Mouse (Mus musculus): ENCODE data around the gene Aatf. TPM values are rescaled to one million over a fixed set of nuclear protein-coding genes. Genes with fewer than 3 reads are reported as not detected.

Gene Aatf
- polyA plus RNA-seq, 1 experiment from 2014 or later: 39.9 TPM

GRCm38 (mm10) chr11:84476641-84477040 is 36.7 kb downstream of the Aatf start:
- H3K4me1 ChIP-seq (ENCODE audit: control insufficient read depth, insufficient read depth, low read length): peaks cover 7% of the 10 kb centered on the region; the same call in 1 of the 2 replicates
- no peak overlapping the region for H3K27ac ChIP-seq (replicated peaks; ENCODE audit: low read depth, low read length)
- H3K9ac ChIP-seq (ENCODE audit: low read depth, low read length): no peak overlapping the region
- ATAC-seq (ENCODE audit: low read depth) (no peak), DNase-seq (ENCODE audit: low spot score) (no peak)
- H3K27me3 ChIP-seq (replicated peaks; ENCODE audit: control insufficient read depth, insufficient read depth, low read length): no peaks in the 10 kb centered on the region
- peaks cover 4% of the 10 kb centered on the region for H3K36me3 ChIP-seq (ENCODE audit: control insufficient read depth, insufficient read depth, low read length)
- no peak overlapping the region for H3K4me2 ChIP-seq (ENCODE audit: low read depth, low read length)
- H3K4me3 ChIP-seq (ENCODE audit: low read depth, low read length): no peak overlapping the region
- WGBS: 93% methylated on average over 2 of the region's 2 CpGs
- no peaks in the 10 kb centered on the region for H3K9me3 ChIP-seq (ENCODE audit: control insufficient read depth, low read length)

DNA sequence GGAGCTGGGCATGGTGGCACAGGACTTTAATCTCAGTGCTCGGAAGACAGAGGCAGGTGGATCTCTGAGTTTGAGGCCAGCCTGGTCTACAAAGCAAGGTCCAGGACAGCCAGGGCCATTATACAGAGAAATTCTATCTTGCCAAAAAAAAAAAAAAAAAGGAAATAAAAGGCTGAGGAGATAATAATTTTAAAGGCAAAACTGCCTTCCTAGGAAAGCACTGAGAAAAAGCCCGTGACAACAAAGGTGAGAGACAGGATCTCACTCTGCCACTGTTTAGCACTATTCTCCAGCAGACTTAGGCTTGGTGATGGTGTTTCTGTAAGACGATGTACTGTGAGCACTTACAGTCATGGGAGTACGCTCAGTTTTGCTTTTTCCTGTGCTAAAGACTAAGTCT is 37.3 kb downstream of the Aatf start:
- H3K4me1 ChIP-seq (ENCODE audit: control insufficient read depth, insufficient read depth, low read length): peaks cover 7% of the 10 kb centered on the region; the same call in 1 of the 2 replicates
- ATAC-seq (ENCODE audit: low read depth) (no peak), DNase-seq (ENCODE audit: low spot score) (no peak)
- H3K9ac ChIP-seq (ENCODE audit: low read depth, low read length): no peak overlapping the region
- H3K4me3 ChIP-seq (ENCODE audit: low read depth, low read length): no peak overlapping the region
- 92% methylated on average over 4 of the region's 4 CpGs for WGBS
- H3K36me3 ChIP-seq (ENCODE audit: control insufficient read depth, insufficient read depth, low read length): peaks cover 8% of the 10 kb centered on the region
- no peaks in the 10 kb centered on the region for H3K9me3 ChIP-seq (ENCODE audit: control insufficient read depth, low read length)
- H3K27me3 ChIP-seq (replicated peaks; ENCODE audit: control insufficient read depth, insufficient read depth, low read length): no peaks in the 10 kb centered on the region
- no peak overlapping the region for H3K4me2 ChIP-seq (ENCODE audit: low read depth, low read length)
- H3K27ac ChIP-seq (replicated peaks; ENCODE audit: low read depth, low read length): no peak overlapping the region

DNA sequence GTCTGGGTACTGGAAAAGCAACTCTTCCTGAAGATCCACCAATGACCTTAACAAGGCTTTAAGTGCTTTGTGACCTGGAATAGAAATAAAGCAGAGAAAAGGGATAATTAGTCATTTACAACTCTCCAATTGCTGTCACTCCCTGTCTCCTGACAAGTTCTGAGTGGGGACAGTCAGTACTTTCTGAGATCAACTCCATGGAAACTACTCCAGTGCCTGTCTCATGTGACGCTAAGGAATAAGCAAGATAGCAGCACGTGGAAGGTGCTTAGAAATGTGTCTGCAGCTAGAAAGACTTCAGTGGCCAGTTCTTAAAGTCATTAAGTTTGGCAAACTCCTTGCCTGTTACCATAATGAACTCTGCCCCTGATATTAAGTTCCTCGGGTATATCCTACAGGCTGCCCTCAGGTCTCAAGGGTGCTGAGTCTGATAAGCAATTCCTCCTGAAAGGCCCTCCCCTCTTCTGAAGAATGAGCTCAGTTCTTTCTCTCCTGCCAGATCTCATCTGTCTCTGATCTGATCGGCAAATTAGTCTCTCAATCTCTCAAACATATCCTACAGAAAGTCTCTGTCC is 40.1 kb downstream of the Aatf start:
- Histone ChIP-seq H3K4me3 (ENCODE audit: low read depth, low read length) (no peak overlapping the region), H3K9ac (ENCODE audit: low read depth, low read length) (no peak overlapping the region), H3K27ac (replicated peaks; ENCODE audit: low read depth, low read length) (no peak overlapping the region), H3K36me3 (ENCODE audit: control insufficient read depth, insufficient read depth, low read length) (peaks cover 26% of the 10 kb centered on the region), H3K4me1 (ENCODE audit: control insufficient read depth, insufficient read depth, low read length) (no peaks in the 10 kb centered on the region), H3K27me3 (replicated peaks; ENCODE audit: control insufficient read depth, insufficient read depth, low read length) (no peaks in the 10 kb centered on the region), H3K4me2 (ENCODE audit: low read depth, low read length) (no peak overlapping the region), H3K9me3 (ENCODE audit: control insufficient read depth, low read length) (no peaks in the 10 kb centered on the region)
- ATAC-seq (ENCODE audit: low read depth) (no peak), DNase-seq (ENCODE audit: low spot score) (no peak)
- 76% methylated on average over 4 of the region's 4 CpGs for WGBS

DNA sequence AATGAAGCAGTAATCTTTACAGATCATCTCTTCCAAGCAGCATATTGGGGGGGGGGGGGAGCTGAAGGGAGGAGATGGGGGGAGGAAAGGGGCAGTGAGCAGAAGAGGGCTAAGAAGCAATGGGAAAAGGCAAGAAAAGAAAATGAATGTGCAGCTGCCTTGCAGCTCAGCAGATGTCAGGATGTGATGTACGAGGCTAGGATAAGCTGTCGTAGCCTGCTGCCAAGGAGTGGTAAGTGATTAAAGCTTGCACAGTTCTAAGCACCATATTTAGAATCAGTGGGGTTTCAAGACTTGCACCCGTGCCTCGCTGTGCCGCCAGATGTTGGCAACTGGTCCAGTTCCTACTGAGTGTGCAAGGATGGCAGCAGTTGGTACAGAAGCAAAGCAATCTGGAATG is 48.8 kb downstream of the Aatf start:
- Histone ChIP-seq H3K4me3 (ENCODE audit: low read depth, low read length) (no peak overlapping the region), H3K4me2 (ENCODE audit: low read depth, low read length) (no peak overlapping the region), H3K9ac (ENCODE audit: low read depth, low read length) (no peak overlapping the region), H3K9me3 (ENCODE audit: control insufficient read depth, low read length) (no peaks in the 10 kb centered on the region), H3K36me3 (ENCODE audit: control insufficient read depth, insufficient read depth, low read length) (peaks cover 25% of the 10 kb centered on the region), H3K4me1 (ENCODE audit: control insufficient read depth, insufficient read depth, low read length) (no peaks in the 10 kb centered on the region), H3K27me3 (replicated peaks; ENCODE audit: control insufficient read depth, insufficient read depth, low read length) (no peaks in the 10 kb centered on the region), H3K27ac (replicated peaks; ENCODE audit: low read depth, low read length) (no peak overlapping the region)
- WGBS: 74% methylated on average over 5 of the region's 5 CpGs
- DNase-seq (ENCODE audit: low spot score) (no peak), ATAC-seq (ENCODE audit: low read depth) (no peak)

GRCm38 (mm10) chr11:84453901-84454300 is 59.4 kb downstream of the Aatf start:
- H3K27me3 ChIP-seq (replicated peaks; ENCODE audit: control insufficient read depth, insufficient read depth, low read length): no peaks in the 10 kb centered on the region
- no peaks in the 10 kb centered on the region for H3K4me1 ChIP-seq (ENCODE audit: control insufficient read depth, insufficient read depth, low read length)
- WGBS: 86% methylated on average over 7 of the region's 7 CpGs
- H3K9ac ChIP-seq (ENCODE audit: low read depth, low read length): no peak overlapping the region
- DNase-seq (ENCODE audit: low spot score) (no peak), ATAC-seq (ENCODE audit: low read depth) (no peak)
- no peak overlapping the region for H3K27ac ChIP-seq (replicated peaks; ENCODE audit: low read depth, low read length)
- no peaks in the 10 kb centered on the region for H3K9me3 ChIP-seq (ENCODE audit: control insufficient read depth, low read length)
- H3K4me2 ChIP-seq (ENCODE audit: low read depth, low read length): no peak overlapping the region
- H3K4me3 ChIP-seq (ENCODE audit: low read depth, low read length): no peak overlapping the region
- H3K36me3 ChIP-seq (ENCODE audit: control insufficient read depth, insufficient read depth, low read length): no peaks in the 10 kb centered on the region

GRCm38 (mm10) chr11:84442554-84443331 is 70.6 kb downstream of the Aatf start:
- Histone ChIP-seq H3K4me3 (ENCODE audit: low read depth, low read length) (no peak overlapping the region), H3K27ac (replicated peaks; ENCODE audit: low read depth, low read length) (no peak overlapping the region), H3K4me2 (ENCODE audit: low read depth, low read length) (no peak overlapping the region), H3K4me1 (ENCODE audit: control insufficient read depth, insufficient read depth, low read length) (no peaks in the 10 kb centered on the region), H3K9me3 (ENCODE audit: control insufficient read depth, low read length) (no peaks in the 10 kb centered on the region), H3K9ac (ENCODE audit: low read depth, low read length) (no peak overlapping the region), H3K36me3 (ENCODE audit: control insufficient read depth, insufficient read depth, low read length) (peaks cover 14% of the 10 kb centered on the region; the same call in 1 of the 2 replicates), H3K27me3 (replicated peaks; ENCODE audit: control insufficient read depth, insufficient read depth, low read length) (no peaks in the 10 kb centered on the region)
- no peak for DNase-seq (ENCODE audit: low spot score)
- ATAC-seq (ENCODE audit: low read depth): no peak
- 86% methylated on average over 4 of the region's 4 CpGs for WGBS

DNA sequence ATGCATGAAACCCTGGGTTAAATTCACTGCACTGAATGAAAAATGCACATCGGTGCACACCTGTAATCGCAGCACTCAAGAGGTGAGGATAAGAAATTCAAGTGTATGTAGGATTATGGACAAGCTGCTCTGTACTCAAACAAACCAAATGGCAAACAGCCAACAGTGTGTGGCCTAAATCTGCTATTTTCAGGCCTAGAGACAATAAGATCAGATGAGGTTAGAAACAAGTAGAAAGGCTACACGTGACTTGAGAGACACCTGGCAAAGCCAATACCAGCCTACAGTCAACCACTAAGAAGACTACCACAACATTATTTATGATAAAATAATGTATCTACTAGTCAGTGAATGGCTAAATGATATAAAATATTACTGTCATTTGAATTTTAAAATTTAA is 72.9 kb downstream of the Aatf start:
- DNase-seq (ENCODE audit: low spot score): no peak
- H3K27me3 ChIP-seq (replicated peaks; ENCODE audit: control insufficient read depth, insufficient read depth, low read length): no peaks in the 10 kb centered on the region
- no peak overlapping the region for H3K27ac ChIP-seq (replicated peaks; ENCODE audit: low read depth, low read length)
- H3K4me1 ChIP-seq (ENCODE audit: control insufficient read depth, insufficient read depth, low read length): no peaks in the 10 kb centered on the region
- no peak for ATAC-seq (ENCODE audit: low read depth)
- H3K9me3 ChIP-seq (ENCODE audit: control insufficient read depth, low read length): no peaks in the 10 kb centered on the region
- H3K4me2 ChIP-seq (ENCODE audit: low read depth, low read length): no peak overlapping the region
- no peak overlapping the region for H3K4me3 ChIP-seq (ENCODE audit: low read depth, low read length)
- 87% methylated on average over 3 of the region's 3 CpGs for WGBS
- peaks cover 14% of the 10 kb centered on the region for H3K36me3 ChIP-seq (ENCODE audit: control insufficient read depth, insufficient read depth, low read length)
- H3K9ac ChIP-seq (ENCODE audit: low read depth, low read length): no peak overlapping the region

GRCm38 (mm10) chr11:84434879-84435278 is 78.4 kb downstream of the Aatf start:
- peaks cover 11% of the 10 kb centered on the region for H3K36me3 ChIP-seq (ENCODE audit: control insufficient read depth, insufficient read depth, low read length)
- no peaks in the 10 kb centered on the region for H3K27me3 ChIP-seq (replicated peaks; ENCODE audit: control insufficient read depth, insufficient read depth, low read length)
- H3K9ac ChIP-seq (ENCODE audit: low read depth, low read length): no peak overlapping the region
- no peak overlapping the region for H3K4me2 ChIP-seq (ENCODE audit: low read depth, low read length)
- H3K9me3 ChIP-seq (ENCODE audit: control insufficient read depth, low read length): no peaks in the 10 kb centered on the region
- H3K4me1 ChIP-seq (ENCODE audit: control insufficient read depth, insufficient read depth, low read length): no peaks in the 10 kb centered on the region
- DNase-seq (ENCODE audit: low spot score) (no peak), ATAC-seq (ENCODE audit: low read depth) (no peak)
- H3K4me3 ChIP-seq (ENCODE audit: low read depth, low read length): no peak overlapping the region
- WGBS: 65% methylated on average over 6 of the region's 6 CpGs
- no peak overlapping the region for H3K27ac ChIP-seq (replicated peaks; ENCODE audit: low read depth, low read length)

DNA sequence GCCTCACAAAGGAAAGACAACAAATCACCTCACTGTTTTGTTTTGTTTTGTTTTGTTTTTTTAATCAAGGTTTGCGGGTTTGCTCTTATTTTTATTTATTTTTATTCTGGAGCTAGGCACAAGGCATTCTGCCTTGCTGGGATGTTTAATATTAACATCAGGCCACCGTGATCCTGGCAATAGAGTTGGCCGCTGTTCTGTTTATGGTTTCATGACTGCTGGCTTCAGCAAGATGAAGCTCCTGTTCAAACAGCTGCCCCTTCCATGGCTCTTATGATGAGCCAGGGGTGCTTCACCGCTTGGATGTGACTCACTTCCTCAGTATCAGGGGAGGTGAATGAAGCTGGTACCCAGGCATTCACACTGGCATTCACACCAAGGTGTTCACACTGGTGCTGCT is 83.0 kb downstream of the Aatf start:
- no peak overlapping the region for H3K9ac ChIP-seq (ENCODE audit: low read depth, low read length)
- no peak overlapping the region for H3K27ac ChIP-seq (replicated peaks; ENCODE audit: low read depth, low read length)
- 83% methylated on average over 4 of the region's 4 CpGs for WGBS
- no peaks in the 10 kb centered on the region for H3K4me1 ChIP-seq (ENCODE audit: control insufficient read depth, insufficient read depth, low read length)
- no peak overlapping the region for H3K4me2 ChIP-seq (ENCODE audit: low read depth, low read length)
- ATAC-seq (ENCODE audit: low read depth): no peak
- H3K27me3 ChIP-seq (replicated peaks; ENCODE audit: control insufficient read depth, insufficient read depth, low read length): no peaks in the 10 kb centered on the region
- no peak for DNase-seq (ENCODE audit: low spot score)
- H3K4me3 ChIP-seq (ENCODE audit: low read depth, low read length): no peak overlapping the region
- H3K9me3 ChIP-seq (ENCODE audit: control insufficient read depth, low read length): no peaks in the 10 kb centered on the region
- H3K36me3 ChIP-seq (ENCODE audit: control insufficient read depth, insufficient read depth, low read length): peaks cover 6% of the 10 kb centered on the region; the same call in 1 of the 2 replicates

Data from embryonic facial prominence, embryonic 14.5 days (tissue).